Comparison of ENCODE assay signal across 8 mouse cellular contexts in genomic region chr3:95133680-95134101, GRCm38 (mm10). TPM values are rescaled to one million over a fixed set of nuclear protein-coding genes. Genes with fewer than 3 reads are reported as not detected.
DNase-seq lines count a peak whose midpoint lies in the region; ATAC-seq and TF ChIP-seq lines count a peak whose summit lies in the region.

Scnm1 (minus strand) TSS chr3:95134011.
Lysmd1 (plus strand) TSS chr3:95134088.

- H3K27ac ChIP-seq in heart, embryonic 12.5 days (ENCODE audit: poor library complexity, severe bottlenecking) = peak within 1 kb of the TSS; percentile 80
- H3K27ac ChIP-seq in kidney, postnatal 0 days = peak within 1 kb of the TSS; percentile 72
- H3K27ac ChIP-seq in liver, embryonic 11.5 days (ENCODE audit: low read depth, low read length) = peak within 1 kb of the TSS; percentile 38; the same call in 1 of the 2 replicates
- H3K27ac ChIP-seq in stomach, embryonic 14.5 days (ENCODE audit: low read length) = peak within 1 kb of the TSS; percentile 6; the same call in 1 of the 2 replicates

- H3K9ac ChIP-seq in heart, embryonic 12.5 days = peak within 1 kb of the TSS; percentile 87
- peak within 1 kb of the TSS; percentile 63 for H3K9ac ChIP-seq in kidney, postnatal 0 days (ENCODE audit: low read depth, low read length)
- H3K9ac ChIP-seq in liver, embryonic 11.5 days (ENCODE audit: low read depth, low read length) = peak within 1 kb of the TSS; percentile 78
- peak within 1 kb of the TSS; percentile 45 for H3K9ac ChIP-seq in stomach, embryonic 14.5 days (replicated peaks; ENCODE audit: low read depth, low read length)

- WGBS in heart, embryonic 12.5 days = under 1% methylated on average over 20 of the region's 20 CpGs
- under 1% methylated on average over 20 of the region's 20 CpGs for WGBS in kidney, postnatal 0 days
- under 1% methylated on average over 20 of the region's 20 CpGs for WGBS in liver, embryonic 11.5 days
- under 1% methylated on average over 20 of the region's 20 CpGs for WGBS in stomach, embryonic 14.5 days

- H3K9me3 ChIP-seq in heart, embryonic 12.5 days (replicated peaks) = no peaks in the 10 kb centered on the region
- H3K9me3 ChIP-seq in kidney, postnatal 0 days (replicated peaks; ENCODE audit: low read length) = no peaks in the 10 kb centered on the region
- no peaks in the 10 kb centered on the region for H3K9me3 ChIP-seq in liver, embryonic 11.5 days (ENCODE audit: control insufficient read depth, low read length)
- H3K9me3 ChIP-seq in stomach, embryonic 14.5 days (ENCODE audit: control insufficient read depth, low read depth, low read length) = no peaks in the 10 kb centered on the region

- no peaks in the 10 kb centered on the region for H3K27me3 ChIP-seq in heart, embryonic 12.5 days (replicated peaks)
- H3K27me3 ChIP-seq in kidney, postnatal 0 days (ENCODE audit: insufficient read depth, low read length) = no peaks in the 10 kb centered on the region
- no peaks in the 10 kb centered on the region for H3K27me3 ChIP-seq in liver, embryonic 11.5 days (replicated peaks; ENCODE audit: control insufficient read depth, insufficient read depth, low read length)
- no peaks in the 10 kb centered on the region for H3K27me3 ChIP-seq in stomach, embryonic 14.5 days (ENCODE audit: control insufficient read depth, insufficient read depth, low read length)

- H3K4me2 ChIP-seq in heart, embryonic 12.5 days = peak within 1 kb of the TSS; percentile 84
- H3K4me2 ChIP-seq in kidney, postnatal 0 days (ENCODE audit: low read length) = peak within 1 kb of the TSS; percentile 67
- peak within 1 kb of the TSS; percentile 78 for H3K4me2 ChIP-seq in liver, embryonic 11.5 days
- peak within 1 kb of the TSS; percentile 53 for H3K4me2 ChIP-seq in stomach, embryonic 14.5 days (replicated peaks; ENCODE audit: low read depth, low read length)

- peaks cover 19% of the 10 kb centered on the region for H3K4me1 ChIP-seq in heart, embryonic 12.5 days (replicated peaks)
- peaks cover 12% of the 10 kb centered on the region for H3K4me1 ChIP-seq in kidney, postnatal 0 days (replicated peaks; ENCODE audit: insufficient read depth, low read length)
- peaks cover 15% of the 10 kb centered on the region for H3K4me1 ChIP-seq in liver, embryonic 11.5 days (replicated peaks; ENCODE audit: control insufficient read depth, insufficient read depth, low read length)
- 0 out of 2 replicates have a peak, but pooled peaks cover 11% of the 10 kb centered on the region for H3K4me1 ChIP-seq in stomach, embryonic 14.5 days (ENCODE audit: control insufficient read depth, insufficient read depth, low read length)

- peaks cover 30% of the 10 kb centered on the region for H3K36me3 ChIP-seq in heart, embryonic 12.5 days
- H3K36me3 ChIP-seq in kidney, postnatal 0 days (ENCODE audit: insufficient read depth, low read length) = 0 out of 2 replicates have a peak, but pooled peaks cover 4% of the 10 kb centered on the region
- H3K36me3 ChIP-seq in liver, embryonic 11.5 days (ENCODE audit: control insufficient read depth, insufficient read depth, low read length) = no peaks in the 10 kb centered on the region; the same call in 1 of the 2 replicates
- peaks cover 3% of the 10 kb centered on the region; the same call in 1 of the 2 replicates for H3K36me3 ChIP-seq in stomach, embryonic 14.5 days (ENCODE audit: control insufficient read depth, insufficient read depth, low read length)

- H3K4me3 ChIP-seq in heart, embryonic 12.5 days = peak within 1 kb of the TSS; percentile 85
- peak within 1 kb of the TSS; percentile 46 for H3K4me3 ChIP-seq in kidney, postnatal 0 days (replicated peaks; ENCODE audit: low read depth, low read length)
- H3K4me3 ChIP-seq in liver, embryonic 11.5 days (ENCODE audit: low read depth, low read length) = peak within 1 kb of the TSS; percentile 72
- peak within 1 kb of the TSS; percentile 44 for H3K4me3 ChIP-seq in stomach, embryonic 14.5 days (ENCODE audit: low read depth, low read length)

- TF ChIP-seq CTCF in kidney, postnatal 0 days (IDR thresholded peaks at IDR 0.05; ENCODE audit: low read depth) = peak; percentile 16; the same call in 1 of the 2 replicates

- ATAC-seq in erythroid progenitor cell, adult 5-6 weeks (replicated peaks; ENCODE audit: low FRiP score, poor library complexity, severe bottlenecking) = peak; percentile 94
- peak; percentile 88 for ATAC-seq in heart, embryonic 12.5 days (ENCODE audit: insufficient number of reproducible peaks, low FRiP score)
- ATAC-seq in kidney, postnatal 0 days (replicated peaks; ENCODE audit: low FRiP score, low read depth) = peak; percentile 88
- peak; percentile 89 for ATAC-seq in liver, embryonic 11.5 days (replicated peaks; ENCODE audit: low FRiP score)
- ATAC-seq in stomach, embryonic 14.5 days (ENCODE audit: insufficient number of reproducible peaks, insufficient read depth, low FRiP score, low read depth) = peak; percentile 92

- DNase-seq in CD4-positive, CD25-positive, alpha-beta regulatory T cell, adult 2 months (ENCODE audit: low read depth, low spot score) = peak; percentile 96
- peak; percentile 93 for DNase-seq in brain, embryonic 18.5 days (ENCODE audit: low read depth, low spot score)
- peak; percentile 99 for DNase-seq in kidney, postnatal 0 days (ENCODE audit: low spot score)
- peak; percentile 85 for DNase-seq in liver, embryonic 11.5 days (ENCODE audit: low spot score)
- peak; percentile 95 for DNase-seq in naive thymus-derived CD4-positive, alpha-beta T cell, adult 2 months (ENCODE audit: low read depth)

RNA-seq across cellular contexts. Expression of gene Scnm1, which starts in this region (rescaled TPM):
- total RNA-seq in erythroid progenitor cell, adult 5-6 weeks (2015; ENCODE audit: low replicate concordance) = 35.0 and 41.1 TPM in 2 replicates
- 34.9 and 43.6 TPM in 2 replicates for total RNA-seq in erythroid progenitor cell, adult 5-6 weeks (2017; ENCODE audit: low replicate concordance)
- 48.6 and 52.7 TPM in 2 replicates for polyA plus RNA-seq in heart, embryonic 12.5 days (2016; fragmentation: Nextera tagmentation; extraction: Ambion mirVana)
- polyA plus RNA-seq in kidney, postnatal 0 days (2015; fragmentation: Nextera tagmentation; extraction: Ambion mirVana) = 63.0 and 63.5 TPM in 2 replicates
- 53.1 and 58.5 TPM in 2 replicates for polyA plus RNA-seq in liver, embryonic 11.5 days (2014; fragmentation: Nextera tagmentation; extraction: Ambion mirVana)
- polyA plus RNA-seq in stomach, embryonic 14.5 days (2014; fragmentation: Nextera tagmentation; extraction: Ambion mirVana) = 67.7 and 73.7 TPM in 2 replicates

RNA-seq across cellular contexts. Expression of gene Lysmd1, which starts in this region (rescaled TPM):
- total RNA-seq in erythroid progenitor cell, adult 5-6 weeks (2015; ENCODE audit: low replicate concordance) = 4.6 and 8.3 TPM in 2 replicates
- total RNA-seq in erythroid progenitor cell, adult 5-6 weeks (2017; ENCODE audit: low replicate concordance) = 7.0 and 8.1 TPM in 2 replicates
- polyA plus RNA-seq in heart, embryonic 12.5 days (2016; fragmentation: Nextera tagmentation; extraction: Ambion mirVana) = 8.1 and 9.1 TPM in 2 replicates
- polyA plus RNA-seq in kidney, postnatal 0 days (2015; fragmentation: Nextera tagmentation; extraction: Ambion mirVana) = 14.4 and 15.2 TPM in 2 replicates
- polyA plus RNA-seq in liver, embryonic 11.5 days (2014; fragmentation: Nextera tagmentation; extraction: Ambion mirVana) = 8.9 and 9.1 TPM in 2 replicates
- 9.2 and 10.9 TPM in 2 replicates for polyA plus RNA-seq in stomach, embryonic 14.5 days (2014; fragmentation: Nextera tagmentation; extraction: Ambion mirVana)

Comparison
In these comparisons a context has a peak if more than half of its experiments do, and no peak if none do; other contexts are left out.
1. Peak in every context shown above with its lines: DNase-seq, ATAC-seq, H3K4me3 ChIP-seq and H3K27ac ChIP-seq.
2. H3K27ac ChIP-seq: peak in every context shown above with its lines; median percentile 80 in heart, embryonic 12.5 days; 72 in kidney, postnatal 0 days; 38 in liver, embryonic 11.5 days; 6 in stomach, embryonic 14.5 days.